Mouse (Mus musculus) olfactory bulb, adult 2 months (tissue): ENCODE results near the gene Tbcc. TPM values are rescaled to one million over a fixed set of nuclear protein-coding genes. Genes with fewer than 3 reads are reported as not detected.
A peak's percentile ranks its signal among the peaks of the same experiment; 100 is the strongest.

Source experiments
- H3K27ac ChIP-seq: fragments of 200-500 bp; 2 replicates; pipeline ENCODE4 v1.5.1; 2012; ENCODE audit warnings: low read depth, low read length; ENCODE audit not compliant: insufficient read depth
- H3K4me1 ChIP-seq: fragments of 200-500 bp; 2 replicates; pipeline ENCODE4 v1.6.1; 2012; ENCODE audit warnings: low read length; ENCODE audit not compliant: control insufficient read depth, insufficient read depth
- H3K4me3 ChIP-seq: fragments of 200-500 bp; 2 replicates; pipeline ENCODE4 v1.5.1; 2012; ENCODE audit warnings: mild to moderate bottlenecking, low read depth, low read length, moderate library complexity; ENCODE audit not compliant: insufficient read depth
- CTCF ChIP-seq: fragments of 200-500 bp; IDR thresholded peaks from 2 replicates; pipeline ENCODE4 v1.5.1; 2012; ENCODE audit warnings: low read depth, mild to moderate bottlenecking, low read length, moderate library complexity; ENCODE audit not compliant: insufficient read depth
- POLR2A ChIP-seq: fragments of 200-500 bp; IDR thresholded peaks from 2 replicates; pipeline ENCODE4 v1.6.1; 2012; ENCODE audit warnings: mild to moderate bottlenecking, low read depth, low read length, moderate library complexity; ENCODE audit not compliant: insufficient read depth
- WGBS: fragments of 180-500 bp; shearing (Covaris S2); methylation state at CpG from one replicate; pipeline ENCODE4 v1.1.7; 2018; 5-methylcytosine and 5-hydroxymethylcytosine counted together
- polyA plus RNA-seq: library from polyadenylated mRNA; stranded (reverse); fragments of >200 nt; gene quantifications from 2 replicates; pipeline ENCODE4 v1.2.4, GENCODE M21; 2012; ENCODE audit warnings: low replicate concordance; ENCODE audit not compliant: missing spikeins, insufficient read depth, insufficient read length

Tbcc gene
- polyA plus RNA-seq, 1 experiment: not detected

GRCm38 (mm10) chr17:46858749-46859444 lies 31.6 kb upstream of the Tbcc start:
- Histone ChIP-seq H3K4me3 (no peak overlapping the region), H3K27ac (no peak overlapping the region), H3K4me1 (peaks cover 8% of the 10 kb centered on the region)
- 9% methylated on average over 9 of the region's 9 CpGs for WGBS
- TF ChIP-seq CTCF: no peak
- TF ChIP-seq POLR2A: no peak

GRCm38 (mm10) chr17:46860120-46860519 lies 30.4 kb upstream of the Tbcc start:
- Histone ChIP-seq H3K4me3 (no peak overlapping the region), H3K27ac (no peak overlapping the region), H3K4me1 (peaks cover 5% of the 10 kb centered on the region)
- WGBS: 72% methylated on average over 4 of the region's 4 CpGs
- TF ChIP-seq CTCF: no peak

- Histone ChIP-seq H3K27ac (no peak overlapping the region), H3K4me3 (no peak overlapping the region), H3K4me1 (peaks cover 25% of the 10 kb centered on the region)
- WGBS: 46% methylated on average over 7 of the region's 7 CpGs
- TF ChIP-seq POLR2A (no peak), CTCF (no peak)
These were observed 25.8 kb upstream of the Tbcc start for GRCm38 (mm10) chr17:46864566-46865195.

- WGBS: 67% methylated on average over 12 of the region's 12 CpGs
- Histone ChIP-seq H3K4me3 (no peak overlapping the region), H3K4me1 (peaks cover 25% of the 10 kb centered on the region), H3K27ac (no peak overlapping the region)
- TF ChIP-seq POLR2A (no peak), CTCF (no peak)
These were observed 23.6 kb upstream of the Tbcc start for GRCm38 (mm10) chr17:46866836-46867235.

GRCm38 (mm10) chr17:46870204-46870798 lies 20.2 kb upstream of the Tbcc start:
- TF ChIP-seq CTCF: no peak
- no peak for TF ChIP-seq POLR2A
- Histone ChIP-seq H3K27ac (no peak overlapping the region), H3K4me3 (no peak overlapping the region), H3K4me1 (peaks cover 40% of the 10 kb centered on the region)
- WGBS: 97% methylated on average over 5 of the region's 5 CpGs

GRCm38 (mm10) chr17:46870913-46871312 lies 19.6 kb upstream of the Tbcc start:
- 33% methylated on average over 1 of the region's 1 CpGs for WGBS
- TF ChIP-seq CTCF: no peak
- no peak for TF ChIP-seq POLR2A

GRCm38 (mm10) chr17:46872806-46873205 lies 17.7 kb upstream of the Tbcc start:
- Histone ChIP-seq H3K4me1 (peaks cover 27% of the 10 kb centered on the region), H3K4me3 (no peak overlapping the region), H3K27ac (no peak overlapping the region)
- WGBS: 77% methylated on average over 7 of the region's 7 CpGs
- no peak for TF ChIP-seq CTCF
- no peak for TF ChIP-seq POLR2A

More at GRCm38 (mm10) chr17:46870913-46871312, 19.6 kb upstream of the Tbcc start:
- no peak overlapping the region for H3K27ac ChIP-seq
- peaks cover 38% of the 10 kb centered on the region for H3K4me1 ChIP-seq
- no peak overlapping the region for H3K4me3 ChIP-seq

- Histone ChIP-seq H3K4me3 (peak overlapping the region; percentile 12; the same call in 1 of the 2 replicates), H3K27ac (peak overlapping the region; percentile 63), H3K4me1 (peaks cover 25% of the 10 kb centered on the region)
- WGBS: 16% methylated on average over 10 of the region's 10 CpGs
- TF ChIP-seq POLR2A (no peak), CTCF (no peak)
These were observed 16.4 kb upstream of the Tbcc start for GRCm38 (mm10) chr17:46874133-46874532.

GRCm38 (mm10) chr17:46875626-46876025 lies 14.9 kb upstream of the Tbcc start:
- Histone ChIP-seq H3K27ac (no peak overlapping the region), H3K4me3 (no peak overlapping the region), H3K4me1 (peaks cover 29% of the 10 kb centered on the region)
- TF ChIP-seq CTCF (no peak), POLR2A (no peak)
- WGBS: 78% methylated on average over 3 of the region's 3 CpGs

GRCm38 (mm10) chr17:46876371-46876950 lies 14.0 kb upstream of the Tbcc start:
- TF ChIP-seq CTCF: no peak
- TF ChIP-seq POLR2A: no peak
- Histone ChIP-seq H3K27ac (no peak overlapping the region), H3K4me1 (peaks cover 29% of the 10 kb centered on the region), H3K4me3 (no peak overlapping the region)
- WGBS: 84% methylated on average over 8 of the region's 8 CpGs
